Mouse (Mus musculus) lung, adult 2 months (tissue): ENCODE measurements around the gene Nr5a1. TPM values are rescaled to one million over a fixed set of nuclear protein-coding genes. Genes with fewer than 3 reads are reported as not detected.

Experiments used
- DNase-seq: peaks from one replicate; pipeline ENCODE4 v3.0.0; 2022
- H3K4me1 ChIP-seq: fragments of 200-500 bp; 2 replicates; pipeline ENCODE4 v1.6.1; 2011; ENCODE audit warnings: low read length; ENCODE audit not compliant: control insufficient read depth, insufficient read depth
- H3K4me3 ChIP-seq: fragments of 200-500 bp; replicated peaks from 2 replicates; pipeline ENCODE3; 2011; ENCODE audit warnings: low read depth, mild to moderate bottlenecking, control low read depth, low read length; ENCODE audit errors: extremely low read depth
- CTCF ChIP-seq: fragments of 200-500 bp; IDR thresholded peaks from 2 replicates; pipeline ENCODE4 v1.5.1; 2011; ENCODE audit warnings: mild to moderate bottlenecking, low read length, control low read depth; ENCODE audit not compliant: insufficient read depth
- POLR2A ChIP-seq: fragments of 200-500 bp; IDR thresholded peaks from 2 replicates; pipeline ENCODE4 v1.6.1; 2011; ENCODE audit warnings: low read depth, mild to moderate bottlenecking, control low read depth, low read length, borderline replicate concordance; ENCODE audit errors: extremely low read depth
- WGBS: fragments of 180-500 bp; shearing (Covaris S2); methylation state at CpG from one replicate; pipeline ENCODE4 v1.1.7; 2018; 5-methylcytosine and 5-hydroxymethylcytosine counted together
- polyA plus RNA-seq: library from polyadenylated mRNA; depleted of rRNA; stranded (reverse); fragments of >200 nt; gene quantifications from 2 replicates; pipeline ENCODE4 v1.2.3, GENCODE M21; 2012

The Nr5a1 gene
- polyA plus RNA-seq, 1 experiment, result 0.04 TPM

DNA sequence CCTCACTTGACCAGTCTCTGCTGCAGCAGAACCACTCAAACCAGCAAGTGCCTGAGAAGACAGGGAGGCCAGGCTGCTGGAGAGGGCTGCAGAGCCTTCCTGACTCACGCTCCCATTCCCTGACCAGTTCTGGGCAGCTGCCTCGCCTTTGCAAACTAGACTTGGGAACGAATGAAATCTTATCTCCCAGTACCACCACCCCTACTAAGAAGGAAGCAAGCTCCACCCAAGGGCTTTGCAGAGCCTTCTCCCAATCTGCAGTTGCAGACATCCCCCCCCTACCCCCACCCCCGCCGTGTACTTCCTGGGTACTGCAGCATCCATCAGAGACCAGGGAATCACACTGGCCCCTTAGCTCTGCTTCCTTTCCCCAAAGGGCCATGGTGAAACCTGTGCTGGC is 31.3 kb downstream of the Nr5a1 start:
- 77% methylated on average over 5 of the region's 5 CpGs for WGBS
- no peak for DNase-seq
- no peak overlapping the region for H3K4me3 ChIP-seq
- no peaks in the 10 kb centered on the region for H3K4me1 ChIP-seq
- TF ChIP-seq POLR2A (no peak), CTCF (no peak)

DNA sequence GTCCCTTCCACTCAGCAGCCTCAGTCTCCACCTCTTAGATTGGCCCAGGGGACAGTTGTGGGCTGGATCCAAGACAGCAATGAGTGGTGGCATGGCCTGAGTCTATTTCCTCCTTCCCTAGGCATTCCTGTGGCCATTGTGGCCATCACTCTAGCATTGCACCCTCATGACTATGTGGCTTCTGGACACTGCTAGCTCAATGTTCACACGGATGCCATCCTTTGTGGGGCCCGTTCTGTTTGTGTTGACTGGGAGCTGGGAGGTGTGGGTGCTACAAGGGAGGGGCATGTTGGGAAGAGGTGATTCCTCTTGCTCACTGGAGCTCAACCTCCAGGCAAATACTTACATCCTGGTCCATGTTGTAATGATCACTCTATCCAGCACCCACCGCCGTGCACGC is 32.1 kb downstream of the Nr5a1 start:
- Histone ChIP-seq H3K4me1 (no peaks in the 10 kb centered on the region), H3K4me3 (no peak overlapping the region)
- DNase-seq, result no peak
- TF ChIP-seq CTCF (no peak), POLR2A (no peak)
- 90% methylated on average over 5 of the region's 5 CpGs for WGBS

DNA sequence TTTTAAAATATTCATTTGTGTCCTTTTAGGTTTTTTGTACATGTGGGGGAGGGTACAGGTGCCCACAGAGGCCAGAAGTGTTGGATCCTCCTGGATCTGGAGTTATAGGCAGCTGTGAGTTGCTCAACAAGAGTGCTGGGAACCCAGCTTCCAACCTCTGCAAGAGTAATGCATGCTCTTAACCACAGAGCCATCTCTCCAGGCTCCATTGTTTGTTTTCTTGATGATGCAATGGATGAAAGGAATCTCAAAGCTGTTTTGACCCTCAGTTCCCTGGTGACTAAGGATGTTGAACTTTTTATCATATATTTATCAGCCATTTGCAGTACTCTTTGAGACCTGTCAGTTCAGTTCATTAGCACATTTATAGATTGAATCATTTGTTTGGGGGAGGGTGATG is 35.4 kb downstream of the Nr5a1 start:
- no peaks in the 10 kb centered on the region for H3K4me1 ChIP-seq
- DNase-seq, result no peak
- no peak for TF ChIP-seq CTCF
- TF ChIP-seq POLR2A, result no peak
- H3K4me3 ChIP-seq, result no peak overlapping the region

DNA sequence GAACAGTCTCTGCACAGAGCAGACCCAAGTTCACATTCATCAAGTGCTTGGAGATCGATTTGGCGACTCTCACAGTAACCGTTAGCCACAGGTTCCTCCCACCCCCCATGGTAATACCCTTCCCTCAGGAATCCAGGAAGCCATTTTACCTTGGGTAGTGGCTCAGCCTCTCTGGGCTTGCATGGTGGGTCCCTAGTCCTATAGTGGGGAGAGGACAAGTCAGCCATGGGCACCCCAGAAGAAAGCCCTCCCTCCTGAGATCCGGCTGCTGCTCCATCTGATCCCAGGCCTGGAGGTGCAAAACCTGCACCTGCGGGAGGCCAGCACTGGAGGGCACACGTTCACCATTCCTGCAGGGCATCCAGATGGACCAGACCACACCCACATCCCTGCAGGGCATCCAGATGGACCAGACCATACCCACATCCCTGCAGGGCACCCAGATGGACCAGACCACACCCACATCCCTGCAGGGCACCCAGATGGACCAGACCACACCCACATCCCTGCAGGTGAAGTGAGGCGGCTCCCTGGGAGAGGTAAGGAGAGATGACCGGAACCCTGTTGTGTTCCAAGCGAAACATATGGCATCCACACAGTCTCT is 38.9 kb downstream of the Nr5a1 start:
- TF ChIP-seq POLR2A (no peak), CTCF (peak; percentile 33; the same call in 1 of the 2 replicates)
- no peak for DNase-seq
- Histone ChIP-seq H3K4me3 (no peak overlapping the region), H3K4me1 (no peaks in the 10 kb centered on the region)
- 55% methylated on average over 9 of the region's 9 CpGs for WGBS

DNA sequence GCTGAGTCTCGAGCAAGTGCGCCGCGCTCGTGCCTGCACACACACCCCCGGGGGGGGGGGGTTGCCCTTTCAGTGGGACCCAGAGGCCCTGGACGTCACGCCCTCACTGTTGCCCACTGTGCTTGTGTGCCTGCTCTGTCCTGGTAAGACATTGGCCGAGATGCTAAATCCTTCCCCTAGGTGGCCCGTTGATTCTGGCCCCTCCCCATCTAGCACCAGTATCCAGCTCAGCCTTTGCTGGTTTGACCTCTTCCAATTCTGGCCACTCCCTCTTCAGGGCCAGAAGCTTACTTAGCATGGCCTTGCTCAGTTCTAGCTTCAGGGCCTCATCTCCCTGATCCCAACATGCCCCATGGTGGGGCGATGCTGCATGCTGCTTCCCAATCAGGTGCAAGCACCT is 41.8 kb downstream of the Nr5a1 start:
- H3K4me1 ChIP-seq, result no peaks in the 10 kb centered on the region
- 59% methylated on average over 11 of the region's 11 CpGs for WGBS
- no peak for DNase-seq
- TF ChIP-seq POLR2A (no peak), CTCF (no peak)
- no peak overlapping the region for H3K4me3 ChIP-seq

DNA sequence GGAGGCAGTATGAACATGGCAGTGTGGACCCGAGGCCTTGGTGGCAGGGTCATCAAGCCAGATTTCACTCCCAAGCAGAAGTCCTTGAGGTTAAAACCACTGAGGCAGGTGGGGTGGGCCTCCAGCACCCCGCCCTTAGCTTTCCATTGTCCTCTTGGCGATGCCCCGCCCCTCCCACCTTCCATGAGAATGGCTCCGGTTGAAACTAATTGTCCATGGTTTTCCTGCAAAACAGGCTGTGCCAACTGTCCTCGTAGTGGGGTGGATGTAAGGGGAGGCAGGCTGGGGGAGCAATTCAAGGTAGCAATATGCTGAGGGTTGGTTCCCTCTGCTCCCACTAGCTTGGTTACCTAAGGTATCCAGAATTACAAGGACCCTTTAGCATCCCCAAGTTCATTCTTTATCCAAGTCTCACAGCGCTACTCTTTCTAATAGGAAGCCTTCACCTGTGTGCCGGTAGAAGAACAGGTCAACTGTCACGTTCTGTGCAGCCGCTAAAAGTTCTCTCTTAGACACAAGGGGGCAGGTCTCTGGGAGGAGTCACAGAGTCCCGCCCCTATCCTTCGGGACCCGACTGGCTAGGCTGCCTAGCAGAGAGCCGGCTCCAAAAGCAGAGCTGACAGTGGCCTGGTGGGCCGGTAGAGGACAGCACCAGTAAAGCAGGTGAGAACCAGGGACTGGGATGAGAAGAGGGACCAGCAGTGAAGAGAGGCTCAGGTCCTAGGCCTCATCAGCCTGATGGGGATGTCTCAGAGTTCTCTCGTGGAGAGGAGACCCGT is 45.4 kb downstream of the Nr5a1 start:
- TF ChIP-seq CTCF, result no peak
- TF ChIP-seq POLR2A, result no peak
- DNase-seq, result peak; percentile 24
- Histone ChIP-seq H3K4me3 (no peak overlapping the region), H3K4me1 (no peaks in the 10 kb centered on the region)
- WGBS, result 15% methylated on average over 17 of the region's 17 CpGs

DNA sequence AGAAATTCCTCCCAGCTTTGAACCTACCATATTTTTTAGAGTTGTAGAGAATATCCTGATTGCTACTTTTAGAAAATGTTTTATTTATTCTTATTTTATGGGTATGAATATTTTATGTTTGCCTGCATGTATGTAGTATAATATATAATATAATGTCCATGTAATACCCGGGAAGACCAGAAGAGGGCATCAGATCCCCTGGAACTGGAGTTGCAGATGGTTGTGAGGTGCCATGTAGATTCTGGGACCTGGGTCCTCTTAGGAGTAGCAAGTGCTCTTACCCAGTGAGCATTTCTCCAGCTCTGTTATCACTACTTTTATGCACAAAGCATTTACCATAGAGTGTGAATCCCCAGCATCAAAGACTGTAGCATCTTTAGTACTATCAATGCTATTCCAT is 52.9 kb downstream of the Nr5a1 start:
- Histone ChIP-seq H3K4me1 (no peaks in the 10 kb centered on the region), H3K4me3 (no peak overlapping the region)
- 4% methylated on average over 1 of the region's 1 CpGs for WGBS
- TF ChIP-seq POLR2A (no peak), CTCF (0 out of 2 replicates have a peak, but pooled peaks have one; percentile 8)
- no peak for DNase-seq

DNA sequence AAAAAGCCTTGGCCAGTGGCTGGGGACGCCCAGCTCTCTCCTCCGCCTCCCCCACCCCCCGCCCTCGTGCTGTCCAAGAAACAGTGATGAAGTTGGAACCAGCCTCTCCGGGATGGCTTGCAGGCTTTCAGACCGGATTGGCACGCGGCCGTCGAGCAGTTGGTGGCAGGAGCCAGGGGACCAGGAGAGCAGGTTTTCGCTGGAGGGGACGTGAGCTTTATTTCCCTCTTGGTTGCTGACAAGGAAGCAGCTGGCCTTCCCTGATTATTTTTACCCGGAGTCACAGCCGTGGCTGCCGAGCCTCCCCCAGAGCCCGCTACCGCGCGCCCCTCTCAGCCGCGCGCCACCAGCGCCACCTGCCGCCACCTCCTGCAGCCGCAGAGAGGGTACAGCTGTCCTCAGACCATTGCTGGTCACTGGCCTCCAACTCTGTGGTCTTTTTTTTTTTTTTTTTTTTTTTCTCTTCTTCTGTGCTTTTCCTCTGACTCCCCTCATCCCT is 56.0 kb downstream of the Nr5a1 start:
- Histone ChIP-seq H3K4me3 (peak overlapping the region; percentile 50), H3K4me1 (no peaks in the 10 kb centered on the region)
- TF ChIP-seq CTCF, result peak; percentile 60
- TF ChIP-seq POLR2A, result no peak
- 1% methylated on average over 25 of the region's 25 CpGs for WGBS
- DNase-seq, result peak; percentile 68

DNA sequence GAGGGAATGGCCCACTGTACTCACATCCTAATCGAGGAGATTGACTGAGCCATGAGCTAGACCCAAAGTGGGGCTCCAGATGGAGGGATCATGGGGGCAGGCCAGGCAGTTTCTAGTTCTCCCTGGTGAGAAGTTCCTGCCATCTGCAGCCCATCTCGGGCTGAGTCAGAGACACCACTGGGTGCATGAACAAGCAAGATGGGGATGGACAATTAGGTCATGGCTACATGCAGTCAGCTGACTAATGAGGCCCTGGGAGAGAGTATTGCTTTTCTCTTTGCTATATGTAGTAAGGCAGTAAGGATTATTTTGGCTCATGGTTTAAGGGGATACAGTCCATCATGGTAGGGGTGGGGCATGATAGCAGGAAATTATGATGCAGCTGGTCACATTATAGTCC is 60.6 kb downstream of the Nr5a1 start:
- no peak for DNase-seq
- no peak overlapping the region for H3K4me3 ChIP-seq
- no peak for TF ChIP-seq CTCF
- WGBS, result 69% methylated on average over 2 of the region's 2 CpGs
- H3K4me1 ChIP-seq, result no peaks in the 10 kb centered on the region

DNA sequence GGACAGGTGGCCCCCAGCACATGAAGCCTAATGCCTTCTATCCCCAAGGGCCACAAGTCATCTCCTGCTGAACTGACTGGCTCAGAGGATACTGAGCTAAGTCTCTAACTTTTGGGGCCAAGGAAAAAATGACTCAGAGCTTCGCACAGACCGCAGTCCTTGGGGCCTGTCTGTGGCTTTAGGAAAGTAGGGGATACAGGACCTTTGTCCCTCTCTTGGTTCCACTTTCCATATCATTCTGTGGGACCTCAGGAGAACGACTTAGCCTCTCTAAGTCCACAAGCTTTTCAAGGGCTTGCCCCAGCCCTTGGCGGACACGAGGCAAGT is 61.1 kb downstream of the Nr5a1 start:
- WGBS, result 88% methylated on average over 5 of the region's 5 CpGs
- no peak overlapping the region for H3K4me3 ChIP-seq
- TF ChIP-seq CTCF, result no peak
- TF ChIP-seq POLR2A, result no peak
- DNase-seq, result no peak
- H3K4me1 ChIP-seq, result no peaks in the 10 kb centered on the region
